Mouse (Mus musculus): Measurements from ENCODE around the gene Sfxn5. TPM values are rescaled to one million over a fixed set of nuclear protein-coding genes. Genes with fewer than 3 reads are reported as not detected.

Gene Sfxn5
- polyA plus RNA-seq, 1 experiment: 27.9 TPM

GRCm38 (mm10) chr6:85186033-85186743, 147.0 kb downstream of the Sfxn5 start:
- no peaks in the 10 kb centered on the region for H3K4me1 ChIP-seq (ENCODE audit: control insufficient read depth, insufficient read depth, low read length)
- no peak overlapping the region for H3K4me3 ChIP-seq (replicated peaks; ENCODE audit: control insufficient read depth, low read depth, low read length)
- TF ChIP-seq CTCF (IDR thresholded peaks at IDR 0.05; ENCODE audit: control insufficient read depth, insufficient read depth, low read length) (no peak), POLR2A (IDR thresholded peaks at IDR 0.05; ENCODE audit: borderline replicate concordance, control insufficient read depth, low read depth, low read length) (no peak)
- H3K27ac ChIP-seq (ENCODE audit: control insufficient read depth, insufficient read depth, low read depth, low read length, poor library complexity): no peak overlapping the region
- 12% methylated on average over 33 of the region's 33 CpGs for WGBS

GRCm38 (mm10) chr6:85183951-85184350, 149.3 kb downstream of the Sfxn5 start:
- WGBS: 36% methylated on average over 3 of the region's 3 CpGs
- Histone ChIP-seq H3K27ac (ENCODE audit: control insufficient read depth, insufficient read depth, low read depth, low read length, poor library complexity) (no peak overlapping the region), H3K4me3 (replicated peaks; ENCODE audit: control insufficient read depth, low read depth, low read length) (no peak overlapping the region), H3K4me1 (ENCODE audit: control insufficient read depth, insufficient read depth, low read length) (no peaks in the 10 kb centered on the region)
- TF ChIP-seq CTCF (IDR thresholded peaks at IDR 0.05; ENCODE audit: control insufficient read depth, insufficient read depth, low read length) (no peak), POLR2A (IDR thresholded peaks at IDR 0.05; ENCODE audit: borderline replicate concordance, control insufficient read depth, low read depth, low read length) (no peak)

GRCm38 (mm10) chr6:85180036-85180435, 153.2 kb downstream of the Sfxn5 start:
- Histone ChIP-seq H3K4me1 (ENCODE audit: control insufficient read depth, insufficient read depth, low read length) (no peaks in the 10 kb centered on the region), H3K27ac (ENCODE audit: control insufficient read depth, insufficient read depth, low read depth, low read length, poor library complexity) (no peak overlapping the region), H3K4me3 (replicated peaks; ENCODE audit: control insufficient read depth, low read depth, low read length) (no peak overlapping the region)
- WGBS: 66% methylated on average over 2 of the region's 2 CpGs
- no peak for TF ChIP-seq CTCF (IDR thresholded peaks at IDR 0.05; ENCODE audit: control insufficient read depth, insufficient read depth, low read length)
- TF ChIP-seq POLR2A (IDR thresholded peaks at IDR 0.05; ENCODE audit: borderline replicate concordance, control insufficient read depth, low read depth, low read length): no peak

- Histone ChIP-seq H3K4me3 (replicated peaks; ENCODE audit: control insufficient read depth, low read depth, low read length) (no peak overlapping the region), H3K27ac (ENCODE audit: control insufficient read depth, insufficient read depth, low read depth, low read length, poor library complexity) (no peak overlapping the region), H3K4me1 (ENCODE audit: control insufficient read depth, insufficient read depth, low read length) (no peaks in the 10 kb centered on the region)
- TF ChIP-seq POLR2A (IDR thresholded peaks at IDR 0.05; ENCODE audit: borderline replicate concordance, control insufficient read depth, low read depth, low read length) (no peak), CTCF (IDR thresholded peaks at IDR 0.05; ENCODE audit: control insufficient read depth, insufficient read depth, low read length) (no peak)
- WGBS: 75% methylated on average over 3 of the region's 3 CpGs
Measured at GRCm38 (mm10) chr6:85179569-85179968, 153.7 kb downstream of the Sfxn5 start.

- WGBS: 70% methylated on average over 11 of the region's 11 CpGs
- H3K27ac ChIP-seq (ENCODE audit: control insufficient read depth, insufficient read depth, low read depth, low read length, poor library complexity): no peak overlapping the region
- no peak for TF ChIP-seq POLR2A (IDR thresholded peaks at IDR 0.05; ENCODE audit: borderline replicate concordance, control insufficient read depth, low read depth, low read length)
- no peak for TF ChIP-seq CTCF (IDR thresholded peaks at IDR 0.05; ENCODE audit: control insufficient read depth, insufficient read depth, low read length)
- H3K4me1 ChIP-seq (ENCODE audit: control insufficient read depth, insufficient read depth, low read length): no peaks in the 10 kb centered on the region
- no peak overlapping the region for H3K4me3 ChIP-seq (replicated peaks; ENCODE audit: control insufficient read depth, low read depth, low read length)
Measured at GRCm38 (mm10) chr6:85165440-85165921, 167.7 kb downstream of the Sfxn5 start.

Other genes with a start within 250 kb of the Sfxn5 start
- gene Spr, start 195.7 kb downstream of the Sfxn5 start, polyA plus RNA-seq (2011; ENCODE audit: insufficient read depth, insufficient read length, low replicate concordance, missing spikeins): 13.5 and 18.0 TPM in 2 replicates
- not detected in 2 replicates for gene Emx1, start 146.0 kb downstream of the Sfxn5 start, polyA plus RNA-seq (2011; ENCODE audit: insufficient read depth, insufficient read length, low replicate concordance, missing spikeins)
- gene Rab11fip5, start 41.2 kb upstream of the Sfxn5 start, polyA plus RNA-seq (2011; ENCODE audit: insufficient read depth, insufficient read length, low replicate concordance, missing spikeins): 1.7 and 3.8 TPM in 2 replicates
- gene Noto, start 90.5 kb upstream of the Sfxn5 start, polyA plus RNA-seq (2011; ENCODE audit: insufficient read depth, insufficient read length, low replicate concordance, missing spikeins): 2.0 TPM in 1 of 2 replicates, not detected in the other
- 7.3 and 8.1 TPM in 2 replicates for gene Smyd5, start 98.6 kb upstream of the Sfxn5 start, polyA plus RNA-seq (2011; ENCODE audit: insufficient read depth, insufficient read length, low replicate concordance, missing spikeins)
- gene Cct7, start 118.1 kb upstream of the Sfxn5 start, polyA plus RNA-seq (2011; ENCODE audit: insufficient read depth, insufficient read length, low replicate concordance, missing spikeins): 87.1 and 97.5 TPM in 2 replicates
- 3.5 and 16.0 TPM in 2 replicates for gene Pradc1, start 118.5 kb upstream of the Sfxn5 start, polyA plus RNA-seq (2011; ENCODE audit: insufficient read depth, insufficient read length, low replicate concordance, missing spikeins)
- not detected in 2 replicates for gene Fbxo41, start 169.6 kb upstream of the Sfxn5 start, polyA plus RNA-seq (2011; ENCODE audit: insufficient read depth, insufficient read length, low replicate concordance, missing spikeins)
- gene Egr4, start 180.2 kb upstream of the Sfxn5 start, polyA plus RNA-seq (2011; ENCODE audit: insufficient read depth, insufficient read length, low replicate concordance, missing spikeins): not detected in 2 replicates

Measured in bone marrow, adult 2 months (tissue).